Mouse (Mus musculus): ENCODE measurements at regions not wholly inside any gene's neighbourhood (a gene's known extent, or its start where the extent isn't known, plus 50 kb on each side); places are given as distances from the start of the nearest gene placed in this dataset.

DNA sequence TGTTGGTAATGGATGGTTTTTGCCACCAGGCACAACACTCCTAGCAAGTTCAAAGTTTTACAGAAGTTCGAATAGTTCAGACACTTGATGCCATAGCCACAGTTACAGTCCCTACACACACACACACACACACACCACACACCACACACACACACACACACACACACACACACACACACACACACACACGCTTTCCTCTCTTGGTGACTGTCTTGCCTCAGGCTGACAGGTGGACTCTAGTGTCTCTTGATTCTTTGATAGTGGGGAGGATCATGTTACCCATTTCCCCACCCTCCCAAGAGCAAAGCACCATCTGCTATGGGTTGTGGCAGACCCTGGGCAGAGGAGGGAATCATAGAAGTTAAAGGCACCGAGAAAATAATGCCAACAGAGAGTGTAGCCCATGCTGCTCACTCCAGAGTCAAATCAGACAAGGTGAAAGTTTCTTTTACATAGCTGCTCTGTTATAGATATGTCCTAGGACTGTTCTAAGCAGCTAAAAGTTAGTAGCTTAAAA is 75.9 kb downstream of the Klhl25 start:
- no peak for DNase-seq

DNA sequence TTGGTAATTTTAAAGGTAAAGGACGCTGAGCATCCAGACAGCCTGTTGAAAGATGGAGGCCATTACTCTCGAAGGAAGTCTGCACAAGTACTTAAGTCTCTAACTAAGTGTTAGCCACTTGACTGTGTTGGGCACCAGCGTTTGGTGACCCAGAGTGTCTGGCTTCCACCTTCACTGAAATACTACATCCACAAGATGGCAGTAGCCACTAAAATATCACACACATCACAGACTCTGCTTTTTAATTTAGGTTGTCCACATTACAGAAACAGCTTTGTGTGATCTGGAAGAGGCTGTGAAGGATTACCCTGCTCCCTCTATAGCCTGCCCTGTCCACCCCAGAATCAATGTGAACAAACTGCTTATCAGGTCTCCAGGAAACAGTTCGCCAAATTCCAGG is 79.4 kb downstream of the Klhl25 start:
- DNase-seq, result peak; percentile 22

DNA sequence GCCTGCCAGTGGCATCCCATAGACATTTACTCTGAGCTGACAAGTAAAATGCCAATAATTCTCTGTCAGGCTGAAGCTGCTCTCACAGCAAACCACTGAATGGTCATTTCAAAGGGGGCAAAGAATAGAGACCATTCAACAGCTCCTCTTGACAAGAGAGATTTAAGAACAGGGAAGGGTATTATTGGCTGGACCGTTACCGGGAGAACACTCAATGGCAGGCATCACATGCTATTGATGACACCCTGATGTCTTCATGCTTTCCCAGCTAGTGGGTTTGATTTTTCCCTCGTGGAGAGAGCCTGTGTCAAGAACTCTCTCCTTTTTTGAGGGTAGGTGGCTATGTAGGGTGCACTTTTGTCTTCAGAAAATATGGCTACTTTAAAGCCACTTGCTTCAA is 95.7 kb downstream of the Klhl25 start:
- DNase-seq, result no peak

DNA sequence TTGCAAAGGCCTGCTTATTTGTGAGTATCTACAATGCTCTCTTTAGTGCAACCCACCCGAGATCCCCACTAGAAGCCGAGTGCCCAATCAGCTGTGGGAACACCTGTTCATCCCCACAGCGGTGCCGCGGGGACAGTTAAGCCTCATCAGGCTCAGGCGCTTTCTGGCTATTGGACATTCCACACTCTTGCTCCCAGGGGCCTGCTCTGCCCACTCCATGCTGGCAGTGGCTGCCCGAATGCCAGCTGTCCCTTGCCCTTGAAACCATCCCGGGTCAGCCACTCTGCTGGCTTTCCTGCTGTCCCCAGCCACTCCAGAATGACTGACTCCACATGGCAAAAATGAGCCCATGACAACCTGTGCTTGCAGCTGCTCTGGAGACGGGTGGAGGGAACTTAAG is 107.6 kb downstream of the Klhl25 start:
- DNase-seq, result no peak

DNA sequence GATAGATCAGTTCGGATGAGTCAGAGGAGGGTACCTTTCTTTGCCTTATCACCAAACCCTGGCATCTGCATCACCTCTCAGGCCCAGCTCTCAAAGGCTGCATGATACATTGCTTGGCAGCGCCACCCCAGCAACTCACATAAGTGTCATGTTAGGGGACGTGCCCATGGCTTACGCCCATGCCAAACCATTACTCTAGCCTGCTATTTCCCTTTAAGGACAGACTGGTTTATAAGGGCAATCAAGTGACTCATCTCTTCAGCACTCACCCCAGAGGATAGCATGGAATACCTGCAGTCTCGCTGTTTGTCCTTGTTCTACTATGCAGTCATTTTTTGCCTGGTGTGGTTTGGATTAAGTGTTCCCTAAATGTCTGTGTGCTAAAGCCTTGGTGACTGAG is 109.3 kb downstream of the Klhl25 start:
- DNase-seq, result no peak

DNA sequence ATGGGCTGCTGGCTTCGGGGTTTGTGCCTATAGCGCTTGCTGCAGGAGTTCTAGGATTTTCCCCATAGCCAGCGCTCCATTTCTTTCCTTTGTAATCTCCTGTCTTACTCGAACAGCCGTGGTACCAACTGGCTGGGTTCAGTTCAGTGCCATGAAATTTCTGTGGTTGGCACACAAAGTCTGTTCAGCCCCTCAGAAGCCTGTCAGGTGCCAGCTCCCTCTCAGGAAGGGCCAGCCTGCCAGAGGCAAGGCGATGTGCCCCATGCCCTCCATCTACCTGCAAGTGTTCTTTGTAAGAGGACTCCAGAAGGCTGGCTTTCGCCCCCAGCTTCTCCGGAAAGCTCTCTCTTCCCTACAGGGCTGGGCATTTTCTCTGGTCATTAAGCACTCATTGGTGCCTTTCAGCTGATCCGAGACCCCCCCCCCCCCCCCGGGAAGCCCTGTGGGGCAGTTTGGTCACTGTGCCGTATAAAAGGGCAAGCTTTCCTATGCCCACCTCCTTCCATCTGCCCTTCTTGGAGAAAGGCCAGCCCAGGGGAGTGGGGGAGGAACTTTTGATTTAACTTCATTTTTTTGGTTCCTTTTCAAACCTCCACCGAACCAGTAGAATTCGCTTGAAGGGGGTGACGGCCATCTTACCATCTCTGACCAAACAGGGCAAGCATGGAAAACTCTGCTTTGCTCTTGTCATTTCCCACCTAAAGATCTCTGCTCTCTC is 112.0 kb downstream of the Klhl25 start:
- DNase-seq, result no peak

DNA sequence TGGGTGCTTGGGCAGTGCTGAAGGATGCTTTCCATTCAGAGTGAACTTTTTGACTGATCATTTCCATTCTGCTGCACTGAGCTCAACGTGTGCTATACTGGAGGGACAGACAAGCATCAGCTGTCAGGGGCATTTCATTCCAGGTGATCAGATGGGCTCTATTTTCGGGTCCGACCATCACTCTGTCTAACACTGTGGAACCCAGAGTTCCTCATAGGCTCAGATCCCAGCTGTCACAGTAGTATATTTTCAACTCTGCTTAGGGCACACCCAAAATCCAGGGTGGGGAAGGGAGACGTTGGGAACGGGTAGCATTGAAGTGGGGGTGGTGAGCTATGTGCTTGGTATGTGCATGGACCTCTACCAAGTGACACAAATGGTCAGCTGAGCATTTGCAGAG is 120.1 kb downstream of the Klhl25 start:
- no peak for DNase-seq

DNA sequence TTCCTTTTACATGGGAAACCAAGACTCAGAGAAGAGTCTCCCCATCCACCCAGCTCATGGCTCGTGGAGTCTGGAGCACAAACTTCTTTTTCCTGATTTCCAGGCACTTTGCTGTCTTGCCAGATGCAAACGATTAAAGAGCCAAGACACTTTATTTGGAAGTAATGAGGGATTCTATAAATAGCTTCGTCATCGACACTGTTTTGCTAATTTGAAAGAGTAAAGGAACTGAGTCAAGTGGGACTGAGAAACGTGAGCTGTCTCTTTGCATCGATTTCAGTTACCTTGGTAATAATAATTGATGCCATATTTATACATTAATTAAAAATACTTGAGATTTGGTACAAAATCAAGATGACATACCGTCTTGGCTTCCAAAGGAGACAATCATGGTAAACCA is 122.8 kb downstream of the Klhl25 start:
- DNase-seq, result no peak

DNA sequence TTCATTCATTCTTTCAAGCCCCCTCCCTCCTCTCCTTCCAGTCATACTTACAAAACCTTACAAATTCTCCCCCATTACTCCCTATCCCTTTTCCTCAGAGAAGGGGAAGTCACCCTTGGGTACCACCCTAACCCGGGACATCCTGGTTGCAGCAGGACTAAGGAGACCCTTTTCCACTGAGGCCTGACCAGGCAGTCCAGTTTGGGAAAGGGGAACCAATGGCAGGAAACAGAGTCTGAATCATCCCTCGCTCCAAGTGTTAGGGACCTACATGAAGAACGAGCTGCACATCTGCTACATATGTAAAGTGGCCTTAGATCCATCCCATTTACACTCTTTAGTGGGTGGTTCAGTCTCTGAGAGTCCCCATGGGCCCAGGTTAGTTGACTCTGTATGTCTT is 123.6 kb downstream of the Klhl25 start:
- no peak for DNase-seq

DNA sequence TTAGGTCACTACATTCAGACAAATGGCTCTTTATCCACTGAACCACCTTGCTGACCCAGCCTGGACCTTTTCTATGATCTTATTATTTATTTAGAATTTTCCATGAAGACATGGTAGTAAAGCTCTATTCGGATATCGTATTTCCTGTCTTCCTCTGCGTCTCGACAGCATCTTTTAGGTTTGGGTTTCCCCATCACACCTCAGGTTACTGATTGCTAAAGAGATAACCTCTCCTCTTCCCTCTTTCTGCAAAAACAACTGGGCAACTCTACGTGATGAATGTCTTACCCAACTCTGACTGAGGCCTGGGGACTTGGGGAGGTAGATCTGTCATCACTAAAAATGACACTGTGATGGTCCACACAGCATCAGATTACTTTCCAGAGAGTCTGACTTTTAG is 133.4 kb downstream of the Klhl25 start:
- no peak for DNase-seq

DNA sequence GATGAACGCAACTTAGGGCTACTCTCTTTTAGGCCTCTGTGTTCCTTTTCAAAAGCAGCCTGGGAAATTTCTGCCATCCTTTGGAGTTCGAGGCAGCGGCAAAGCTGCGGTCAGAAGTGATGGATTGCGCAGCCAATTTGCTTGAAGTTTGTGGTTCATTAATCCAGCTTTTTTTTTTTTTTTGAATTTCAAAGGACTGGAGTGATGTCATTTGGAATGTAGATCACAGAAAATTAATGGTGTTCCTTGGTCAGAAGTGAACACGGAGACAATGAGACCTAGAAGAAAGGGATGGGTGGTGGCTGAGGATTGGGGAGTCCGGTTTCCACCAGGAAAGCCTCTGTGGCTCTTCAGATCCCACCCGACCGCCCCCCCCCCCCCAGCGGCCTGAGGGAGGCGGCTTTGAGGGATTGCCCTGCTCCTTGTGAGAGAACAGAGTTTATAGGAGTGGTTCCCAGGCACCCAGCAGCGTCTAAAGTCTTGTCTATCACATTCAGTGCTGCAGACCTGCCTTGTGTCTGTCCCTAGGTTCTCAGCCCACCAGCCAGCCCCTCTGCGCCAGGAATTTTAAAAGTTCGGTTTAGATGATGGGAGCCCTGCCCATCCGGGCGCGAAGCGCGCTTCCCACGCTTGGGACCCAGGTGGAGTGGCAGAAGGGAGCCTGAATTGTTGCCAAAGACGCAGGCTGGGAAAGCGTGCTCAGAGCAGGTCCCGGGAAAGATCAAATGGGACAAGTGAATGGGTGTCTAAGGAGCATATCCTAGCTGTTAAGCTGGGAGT is 135.1 kb downstream of the Klhl25 start:
- no peak for DNase-seq

DNA sequence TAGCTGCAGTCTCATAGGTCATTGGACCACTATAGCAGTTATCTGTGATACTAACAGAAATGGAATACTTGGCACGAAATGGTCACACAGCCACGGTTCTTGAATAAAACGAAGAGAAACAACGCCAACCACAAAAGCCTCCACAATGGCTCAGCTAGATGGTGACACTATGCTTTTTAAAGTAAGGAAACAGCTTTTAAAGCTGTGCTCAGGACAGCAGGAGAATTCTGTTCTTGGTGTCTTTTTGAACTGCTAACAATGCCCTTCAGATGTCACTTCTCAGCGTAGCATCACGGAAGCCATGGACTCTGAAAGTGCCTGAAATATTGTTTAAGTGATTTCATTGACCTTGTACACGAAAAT is 135.7 kb downstream of the Klhl25 start:
- DNase-seq, result no peak

DNA sequence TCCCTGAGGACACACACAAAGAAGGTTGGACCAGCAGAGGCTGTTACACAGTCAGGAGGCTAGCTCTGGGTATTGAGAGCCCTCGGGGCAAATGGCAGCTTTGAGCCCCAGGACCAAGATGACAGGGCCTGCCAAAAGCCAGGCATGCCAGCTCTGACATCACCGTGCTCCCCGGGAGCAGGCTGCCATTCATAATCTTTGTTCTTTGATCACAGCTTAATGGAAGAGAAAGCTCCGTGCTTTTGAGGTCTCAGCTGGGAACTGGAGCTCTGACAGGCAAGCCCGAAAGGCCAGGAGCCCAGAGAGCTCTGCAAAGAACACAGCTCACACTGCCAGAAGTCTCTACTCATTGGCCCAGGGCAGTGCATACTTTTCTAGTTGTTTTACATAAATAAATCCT is 150.7 kb downstream of the Klhl25 start:
- no peak for DNase-seq

DNA sequence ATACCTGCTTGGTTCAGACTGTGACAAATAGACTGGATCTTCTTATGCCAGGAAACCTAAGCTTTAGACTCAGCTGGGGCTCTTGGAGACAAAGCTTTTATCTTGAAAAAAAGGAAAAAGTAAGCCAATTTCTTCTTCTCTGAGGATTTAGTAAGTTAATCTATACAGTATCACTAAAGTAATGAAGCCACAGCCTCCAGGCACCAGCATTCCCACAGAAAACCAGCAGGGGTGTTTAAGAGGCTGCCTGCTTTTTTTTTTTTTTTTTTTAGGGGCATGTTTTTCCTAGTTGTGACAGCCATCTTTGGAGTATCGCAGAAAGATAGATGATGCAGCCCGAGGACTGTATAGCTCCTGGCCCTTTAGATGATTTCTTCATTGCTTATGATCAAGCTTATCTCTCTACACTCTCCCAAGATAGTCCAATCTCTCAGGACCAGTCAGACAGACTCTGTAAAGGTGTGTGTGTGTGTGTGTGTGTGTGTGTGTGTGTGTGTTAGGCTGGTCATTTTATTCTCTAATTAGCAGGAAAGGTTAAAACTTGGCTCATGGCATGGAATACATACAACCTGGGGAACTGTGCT is 151.3 kb downstream of the Klhl25 start:
- no peak for DNase-seq

DNA sequence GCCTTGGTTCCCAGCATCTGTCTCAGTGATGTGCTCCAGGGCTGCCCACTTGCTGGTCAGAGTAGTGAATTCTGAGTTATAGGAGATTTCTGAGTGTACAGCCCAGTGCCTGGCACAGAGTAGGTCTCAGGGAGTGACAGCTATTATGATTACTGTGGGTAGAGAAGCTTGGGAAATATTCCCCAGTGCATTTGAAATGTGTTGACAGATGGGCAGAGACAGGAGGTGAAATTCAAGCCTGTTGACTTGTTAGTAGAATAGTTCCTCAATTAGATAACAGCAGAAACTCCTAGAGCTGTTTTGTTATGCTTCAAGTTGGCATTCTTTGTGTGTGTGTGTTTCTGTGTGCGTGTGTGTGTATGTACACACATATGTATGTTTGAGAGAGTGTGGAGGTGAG is 152.9 kb downstream of the Klhl25 start:
- no peak for DNase-seq

DNA sequence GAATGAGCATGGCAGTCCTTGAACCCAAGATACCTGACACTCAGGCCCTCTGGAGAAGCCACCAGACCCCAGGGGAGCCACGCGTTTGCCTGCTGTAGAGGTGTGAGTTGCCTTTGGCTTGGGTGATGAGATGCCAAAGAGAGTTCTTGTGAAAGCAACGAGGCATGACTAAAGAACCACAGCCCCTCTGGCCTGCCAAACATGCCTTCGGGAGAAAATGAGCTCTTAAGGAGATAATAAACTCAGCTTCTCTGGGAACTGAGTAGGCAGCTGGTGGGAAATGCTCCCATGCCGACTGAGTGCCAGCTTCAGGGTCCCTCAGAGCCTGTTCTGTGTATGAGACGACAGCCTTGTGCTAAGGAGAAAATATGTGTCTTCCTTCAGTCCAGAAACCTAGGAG is 160.1 kb downstream of the Klhl25 start:
- no peak for DNase-seq

DNA sequence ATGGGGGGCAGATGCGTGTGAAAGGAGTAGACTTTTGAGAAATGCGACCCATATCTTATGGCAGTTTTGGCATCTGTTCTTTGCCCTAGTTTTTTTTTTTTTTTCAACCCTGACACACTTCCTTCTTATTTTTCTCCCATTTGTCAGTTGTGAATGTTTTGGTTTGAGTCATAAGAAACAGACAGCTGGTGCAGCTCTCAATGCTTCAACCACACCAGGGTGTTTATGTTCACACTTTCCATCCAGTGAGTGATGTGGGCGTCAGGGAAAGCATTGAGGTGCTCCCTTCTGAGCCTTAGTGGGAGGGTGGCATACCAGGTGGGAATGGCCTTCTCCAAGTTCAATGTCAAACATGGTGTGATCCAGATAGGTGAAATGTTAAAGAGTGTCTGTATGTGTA is 181.9 kb upstream of the Agbl1 start:
- DNase-seq, result no peak

DNA sequence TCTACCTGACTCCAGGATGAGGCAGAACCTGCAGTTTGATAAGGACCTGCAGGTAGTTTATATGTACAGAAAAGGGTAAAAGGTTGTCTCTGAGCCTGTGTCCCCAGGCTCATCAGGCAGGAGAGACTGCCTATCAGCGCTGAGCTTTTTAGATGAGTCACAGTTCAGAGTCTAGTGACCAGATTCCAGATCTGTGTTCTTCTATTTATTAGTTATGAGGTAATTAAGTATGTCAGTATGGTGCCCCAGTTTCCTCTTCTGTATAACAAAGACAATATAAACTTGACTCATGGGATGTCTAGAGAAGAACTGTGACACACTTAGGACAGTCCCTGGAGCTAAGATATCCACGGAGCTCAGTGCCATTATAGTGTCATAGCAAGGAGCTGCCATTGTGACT is 180.3 kb upstream of the Agbl1 start:
- no peak for DNase-seq

DNA sequence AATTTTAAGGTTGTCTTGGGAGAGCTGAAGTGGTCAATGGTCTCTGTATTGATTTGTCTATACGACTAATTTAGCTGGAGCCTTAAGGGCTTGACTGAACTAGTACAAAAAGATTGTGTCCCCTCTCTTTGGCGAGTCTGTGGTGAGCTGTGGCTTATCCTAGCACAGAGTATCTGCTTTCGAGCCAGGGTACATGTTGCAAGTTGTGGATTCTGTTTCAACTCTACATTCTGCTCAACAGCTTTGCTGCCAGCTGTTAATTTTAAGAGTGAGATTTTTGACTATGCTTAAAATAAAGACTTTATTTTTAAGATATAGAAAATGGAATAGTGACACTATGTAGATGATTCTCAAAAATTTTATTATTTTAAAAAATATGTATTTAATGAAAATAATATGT is 175.8 kb upstream of the Agbl1 start:
- no peak for DNase-seq

DNA sequence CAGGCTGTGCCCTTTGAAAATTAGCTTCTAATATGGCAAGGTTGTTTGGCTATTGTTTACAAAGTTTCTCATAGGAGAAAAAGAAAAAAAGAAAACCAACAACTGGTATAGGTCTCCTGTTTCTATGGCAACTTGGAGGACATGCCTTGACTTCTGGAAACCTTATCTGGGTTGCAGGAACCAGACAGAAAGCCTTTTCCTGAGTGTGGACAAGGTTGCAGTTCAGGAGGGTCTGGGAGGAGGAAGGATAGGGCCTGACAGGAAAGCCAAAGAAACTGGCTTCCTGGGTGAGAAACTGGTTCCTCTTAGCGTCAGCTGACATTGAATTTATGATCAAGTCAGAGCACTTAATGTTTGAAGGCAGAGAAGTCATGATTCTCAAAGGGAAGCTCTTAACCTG is 130.5 kb upstream of the Agbl1 start:
- no peak for DNase-seq

DNA sequence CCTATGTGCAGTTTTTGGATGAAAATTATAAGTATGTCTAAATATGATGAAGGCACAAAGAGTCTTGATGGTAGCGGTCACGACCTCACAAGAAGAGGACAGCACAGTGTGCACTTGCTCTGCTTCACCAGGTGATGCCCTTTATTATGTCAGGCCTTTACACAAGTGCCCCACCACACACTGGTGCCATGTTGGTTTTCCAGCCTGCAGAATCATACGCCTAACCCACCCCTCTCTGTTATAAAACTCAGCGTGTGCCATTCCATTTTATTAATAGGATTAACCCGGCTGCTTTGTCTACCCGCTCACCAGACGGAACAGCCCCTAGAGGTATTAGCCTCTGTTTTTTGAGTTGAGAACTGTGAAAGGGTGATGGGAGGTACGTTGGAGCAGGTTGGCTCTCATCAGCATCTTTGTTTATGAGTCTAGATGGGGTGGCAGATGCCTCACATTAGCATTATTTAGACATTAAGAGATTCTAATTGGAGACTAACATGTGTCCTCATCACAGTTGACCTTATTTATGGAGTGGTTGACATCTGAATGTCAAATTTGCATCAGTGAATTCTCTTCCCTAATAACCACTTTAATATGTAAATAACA is 108.3 kb upstream of the Agbl1 start:
- no peak for DNase-seq

DNA sequence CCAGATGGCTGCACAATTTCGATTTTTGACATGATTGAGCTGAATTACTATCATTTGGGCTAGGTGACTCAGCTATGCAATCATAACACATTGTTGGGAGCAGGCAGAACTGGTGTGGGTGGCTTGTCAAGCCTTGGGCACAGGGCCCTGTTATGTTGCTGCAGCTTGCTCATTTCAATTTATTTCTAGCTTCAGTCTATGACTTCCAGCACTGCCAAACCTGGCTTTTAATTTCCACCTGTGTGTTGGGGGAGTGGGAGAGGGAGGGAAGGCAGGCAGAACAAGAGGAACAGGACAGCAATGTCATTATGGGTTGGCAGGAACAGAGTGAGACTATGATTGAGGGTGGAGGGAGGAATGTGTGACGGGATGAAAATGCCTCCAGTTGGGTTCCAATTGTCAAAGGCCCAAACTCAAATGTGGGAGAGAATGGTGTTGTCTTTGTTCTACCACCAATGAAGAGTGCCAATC is 102.0 kb upstream of the Agbl1 start:
- DNase-seq, result no peak

DNA sequence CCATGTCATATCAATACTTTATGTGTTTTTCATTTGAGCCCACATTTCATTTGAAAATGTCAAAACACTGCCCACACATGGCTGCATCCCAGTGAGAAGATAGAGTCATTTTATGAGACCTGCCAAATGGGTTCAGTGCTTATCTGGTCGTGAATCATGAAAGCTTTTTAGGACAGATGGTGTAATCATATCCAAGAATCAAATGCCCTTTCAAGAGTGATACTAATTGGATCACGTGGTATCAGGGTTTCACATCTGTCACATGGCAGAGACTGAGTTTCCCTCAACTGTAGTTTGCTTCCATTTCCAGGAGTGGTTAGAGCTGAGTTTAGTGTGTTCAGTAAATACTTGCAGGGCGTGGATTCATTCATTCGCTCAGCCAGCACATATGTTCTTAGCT is 87.2 kb upstream of the Agbl1 start:
- no peak for DNase-seq

DNA sequence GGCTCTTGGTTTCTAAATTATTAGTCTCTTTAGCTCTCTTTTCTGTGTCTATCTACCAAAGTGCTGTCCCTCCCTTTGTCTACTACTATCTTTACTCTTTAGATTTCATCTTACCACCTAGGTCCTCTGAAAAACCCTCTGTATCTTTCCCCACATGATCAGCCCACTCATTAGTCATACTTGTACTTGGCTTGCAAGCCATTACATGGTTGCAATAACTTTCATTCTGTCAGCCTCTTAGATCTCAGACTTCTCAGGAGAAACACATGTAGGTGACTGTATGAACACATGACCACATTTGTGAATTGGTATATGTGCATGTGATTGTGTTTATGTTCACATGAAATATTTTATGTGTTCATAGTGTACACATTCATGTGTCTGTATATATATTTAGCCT is 83.3 kb upstream of the Agbl1 start:
- no peak for DNase-seq

Data from kidney, adult 9 months (tissue).